In genomic region chr4:49478118-49478877, GRCm38 (mm10) we compare ENCODE assay signal across 9 mouse cellular contexts. TPM values are rescaled to one million over a fixed set of nuclear protein-coding genes. Genes with fewer than 3 reads are reported as not detected.
DNase-seq lines count a peak whose midpoint lies in the region; ATAC-seq lines count a peak whose summit lies in the region.
"Had no signal": no experiment of that assay in that cellular context is flagged by ENCODE, and none has a peak within 500 bp of the region (broad histone marks: within the 10 kb centered on the region; RNA-seq: fewer than 3 reads in every experiment).

No protein-coding gene starts in this region.

- no peaks in the 10 kb centered on the region for H3K4me1 ChIP-seq in embryonic facial prominence, embryonic 12.5 days
- H3K4me1 ChIP-seq in hindbrain, embryonic 15.5 days (replicated peaks): no peaks in the 10 kb centered on the region
- peaks cover 80% of the 10 kb centered on the region for H3K4me1 ChIP-seq in liver, embryonic 13.5 days (replicated peaks)
- peaks cover 5% of the 10 kb centered on the region; the same call in 1 of the 2 replicates for H3K4me1 ChIP-seq in neural tube, embryonic 12.5 days

- peak overlapping the region; percentile 49 for H3K4me2 ChIP-seq in embryonic facial prominence, embryonic 12.5 days (replicated peaks)
- peak overlapping the region; percentile 48 for H3K4me2 ChIP-seq in hindbrain, embryonic 15.5 days
- H3K4me2 ChIP-seq in liver, embryonic 13.5 days: peak overlapping the region; percentile 69
- H3K4me2 ChIP-seq in neural tube, embryonic 12.5 days (replicated peaks): peak overlapping the region; percentile 54

- no peak overlapping the region for H3K9ac ChIP-seq in embryonic facial prominence, embryonic 12.5 days
- H3K9ac ChIP-seq in hindbrain, embryonic 15.5 days: no peak overlapping the region
- peak overlapping the region; percentile 69 for H3K9ac ChIP-seq in liver, embryonic 13.5 days
- H3K9ac ChIP-seq in neural tube, embryonic 12.5 days: no peak overlapping the region

- no peaks in the 10 kb centered on the region for H3K27me3 ChIP-seq in embryonic facial prominence, embryonic 12.5 days
- H3K27me3 ChIP-seq in hindbrain, embryonic 15.5 days: no peaks in the 10 kb centered on the region
- no peaks in the 10 kb centered on the region for H3K27me3 ChIP-seq in liver, embryonic 13.5 days
- no peaks in the 10 kb centered on the region for H3K27me3 ChIP-seq in neural tube, embryonic 12.5 days (replicated peaks)

- peak; percentile 35 for DNase-seq in adrenal gland, postnatal 10 days
- DNase-seq in adrenal gland, adult 8-10 months: no peak
- peak; percentile 75 for DNase-seq in liver, embryonic 13.5 days
- no peak for DNase-seq in urinary bladder, postnatal 4 days (ENCODE audit: low spot score in 2 of 2)
- no peak for DNase-seq in right cerebral cortex, postnatal 25 days

- H3K9me3 ChIP-seq in embryonic facial prominence, embryonic 12.5 days: no peaks in the 10 kb centered on the region
- H3K9me3 ChIP-seq in hindbrain, embryonic 15.5 days: no peaks in the 10 kb centered on the region
- H3K9me3 ChIP-seq in liver, embryonic 13.5 days (replicated peaks): no peaks in the 10 kb centered on the region
- H3K9me3 ChIP-seq in neural tube, embryonic 12.5 days: no peaks in the 10 kb centered on the region

- peak; percentile 70; the same call in 1 of the 2 replicates for ATAC-seq in embryonic facial prominence, embryonic 12.5 days (ENCODE audit: insufficient number of reproducible peaks, insufficient read depth, low FRiP score, low TSS enrichment)
- ATAC-seq in hindbrain, embryonic 15.5 days (ENCODE audit: low FRiP score, low read depth): peak; percentile 61; the same call in 1 of the 2 replicates
- ATAC-seq in liver, embryonic 13.5 days (ENCODE audit: low read depth): peak; percentile 80
- peak; percentile 61; the same call in 1 of the 2 replicates for ATAC-seq in neural tube, embryonic 12.5 days (ENCODE audit: low FRiP score, low read depth)

- 18% methylated on average over 19 of the region's 19 CpGs for WGBS in embryonic facial prominence, embryonic 12.5 days
- WGBS in hindbrain, embryonic 15.5 days: 20% methylated on average over 19 of the region's 19 CpGs
- WGBS in liver, embryonic 13.5 days (ENCODE audit: insufficient replicate concordance): 17% methylated on average over 19 of the region's 19 CpGs
- WGBS in neural tube, embryonic 12.5 days: 20% methylated on average over 19 of the region's 19 CpGs

- H3K27ac ChIP-seq in embryonic facial prominence, embryonic 12.5 days: no peak overlapping the region
- H3K27ac ChIP-seq in hindbrain, embryonic 15.5 days (replicated peaks): no peak overlapping the region
- H3K27ac ChIP-seq in liver, embryonic 13.5 days: peak overlapping the region; percentile 88
- no peak overlapping the region for H3K27ac ChIP-seq in neural tube, embryonic 12.5 days
- H3K27ac ChIP-seq: heart, adult 2 months had no signal

- no peaks in the 10 kb centered on the region for H3K36me3 ChIP-seq in embryonic facial prominence, embryonic 12.5 days
- no peaks in the 10 kb centered on the region for H3K36me3 ChIP-seq in hindbrain, embryonic 15.5 days
- no peaks in the 10 kb centered on the region for H3K36me3 ChIP-seq in liver, embryonic 13.5 days
- no peaks in the 10 kb centered on the region for H3K36me3 ChIP-seq in neural tube, embryonic 12.5 days

- H3K4me3 ChIP-seq in embryonic facial prominence, embryonic 12.5 days: 0 out of 2 replicates have a peak overlapping the region, but pooled peaks have one; percentile 14
- peak overlapping the region; percentile 10 for H3K4me3 ChIP-seq in hindbrain, embryonic 15.5 days
- peak overlapping the region; percentile 43 for H3K4me3 ChIP-seq in liver, embryonic 13.5 days (replicated peaks)
- no peak overlapping the region for H3K4me3 ChIP-seq in neural tube, embryonic 12.5 days
- H3K4me3 ChIP-seq: heart, adult 2 months had no signal

RNA-seq across cellular contexts. Expression of gene Acnat1, which starts 4.6 kb away (rescaled TPM):
- 10 to 100 TPM in 1 of 2 experiments, 1 to 10 TPM in 1; 9.1 to 12.4 TPM for total RNA-seq in adrenal gland, postnatal 10 days (2021)
- 1 to 10 TPM; 1.5 to 2.5 (median 2.2) TPM for total RNA-seq in adrenal gland, adult 8-10 months (2022)
- not detected in 2 replicates for polyA plus RNA-seq in embryonic facial prominence, embryonic 12.5 days (2016; fragmentation: Nextera tagmentation; extraction: Ambion mirVana)
- not detected in 2 replicates for polyA plus RNA-seq in hindbrain, embryonic 15.5 days (2015; fragmentation: Nextera tagmentation; extraction: Ambion mirVana)
- 0.24 and 0.52 TPM in 2 replicates for polyA plus RNA-seq in liver, embryonic 13.5 days (2015; fragmentation: Nextera tagmentation; extraction: Ambion mirVana)
- polyA plus RNA-seq in neural tube, embryonic 12.5 days (2016; fragmentation: Nextera tagmentation; extraction: Ambion mirVana): not detected in 2 replicates
- total RNA-seq: heart, adult 2 months had no signal
- polyA plus RNA-seq: heart, adult 2 months had no signal

RNA-seq across cellular contexts. Expression of gene Baat, which starts 28.1 kb away (rescaled TPM):
- 1 to 10 TPM; 1.8 to 1.9 TPM for total RNA-seq in adrenal gland, postnatal 10 days (2021)
- under 1 TPM in 2 of 4 experiments, not detected in 2; 0.12 to 0.21 TPM for total RNA-seq in adrenal gland, adult 8-10 months (2022)
- polyA plus RNA-seq in embryonic facial prominence, embryonic 12.5 days (2016; fragmentation: Nextera tagmentation; extraction: Ambion mirVana): 0.08 and 0.24 TPM in 2 replicates
- not detected in 2 replicates for polyA plus RNA-seq in hindbrain, embryonic 15.5 days (2015; fragmentation: Nextera tagmentation; extraction: Ambion mirVana)
- 0.32 and 0.43 TPM in 2 replicates for polyA plus RNA-seq in liver, embryonic 13.5 days (2015; fragmentation: Nextera tagmentation; extraction: Ambion mirVana)
- 0.27 and 0.30 TPM in 2 replicates for polyA plus RNA-seq in neural tube, embryonic 12.5 days (2016; fragmentation: Nextera tagmentation; extraction: Ambion mirVana)
- polyA plus RNA-seq: heart, adult 2 months had no signal

RNA-seq across cellular contexts. Expression of gene Mrpl50, which starts 42.6 kb away (rescaled TPM):
- total RNA-seq in adrenal gland, postnatal 10 days (2021): 10 to 100 TPM; 45.5 to 49.5 TPM
- 10 to 100 TPM; 37.9 to 46.9 (median 40.0) TPM for total RNA-seq in adrenal gland, adult 8-10 months (2022)
- polyA plus RNA-seq in embryonic facial prominence, embryonic 12.5 days (2016; fragmentation: Nextera tagmentation; extraction: Ambion mirVana): 85.6 and 87.7 TPM in 2 replicates
- 72.5 and 72.9 TPM in 2 replicates for polyA plus RNA-seq in hindbrain, embryonic 15.5 days (2015; fragmentation: Nextera tagmentation; extraction: Ambion mirVana)
- polyA plus RNA-seq in liver, embryonic 13.5 days (2015; fragmentation: Nextera tagmentation; extraction: Ambion mirVana): 57.8 and 74.2 TPM in 2 replicates
- 77.3 and 78.3 TPM in 2 replicates for polyA plus RNA-seq in neural tube, embryonic 12.5 days (2016; fragmentation: Nextera tagmentation; extraction: Ambion mirVana)

RNA-seq across cellular contexts. Expression of gene Zfp189, which starts 42.7 kb away (rescaled TPM):
- total RNA-seq in adrenal gland, postnatal 10 days (2021): 1 to 10 TPM; 7.7 to 8.3 TPM
- total RNA-seq in adrenal gland, adult 8-10 months (2022): 1 to 10 TPM; 6.2 to 7.7 (median 6.2) TPM
- polyA plus RNA-seq in embryonic facial prominence, embryonic 12.5 days (2016; fragmentation: Nextera tagmentation; extraction: Ambion mirVana): 11.8 and 12.5 TPM in 2 replicates
- polyA plus RNA-seq in hindbrain, embryonic 15.5 days (2015; fragmentation: Nextera tagmentation; extraction: Ambion mirVana): 11.3 and 11.8 TPM in 2 replicates
- 3.0 and 4.2 TPM in 2 replicates for polyA plus RNA-seq in liver, embryonic 13.5 days (2015; fragmentation: Nextera tagmentation; extraction: Ambion mirVana)
- polyA plus RNA-seq in neural tube, embryonic 12.5 days (2016; fragmentation: Nextera tagmentation; extraction: Ambion mirVana): 12.8 and 14.3 TPM in 2 replicates

Comparison
In these comparisons a context has a peak if more than half of its experiments do, and no peak if none do; other contexts are left out.
1. DNase-seq: peak in adrenal gland, postnatal 10 days (single experiment) and liver, embryonic 13.5 days (single experiment); none in adrenal gland, adult 8-10 months (single experiment), urinary bladder, postnatal 4 days (0 of 2) and right cerebral cortex, postnatal 25 days (single experiment).
2. Peak in every context shown above with its lines, with median percentiles within 50 percentile points of each other: ATAC-seq and H3K4me2 ChIP-seq.